Mouse (Mus musculus) C2C12 (cell line): ENCODE data around the gene Hmga2. TPM values are rescaled to one million over a fixed set of nuclear protein-coding genes. Genes with fewer than 3 reads are reported as not detected.

Source experiments
- H3K27me3 ChIP-seq: one replicate; pipeline ENCODE4 v1.6.1; 2011; ENCODE audit not compliant: control insufficient read depth, insufficient read depth, insufficient read length
- H3K36me3 ChIP-seq: one replicate; pipeline ENCODE4 v1.6.1; 2011; ENCODE audit not compliant: control insufficient read depth, insufficient read depth
- H3K4me3 ChIP-seq: one replicate; pipeline ENCODE4 v1.5.1; 2011; ENCODE audit warnings: mild to moderate bottlenecking, control low read depth; ENCODE audit not compliant: poor library complexity, insufficient read depth, severe bottlenecking
- H3K79me2 ChIP-seq: one replicate; pipeline ENCODE4 v1.6.1; 2011; ENCODE audit not compliant: control insufficient read depth, insufficient read depth
- H3K79me3 ChIP-seq: one replicate; pipeline ENCODE4 v1.6.1; 2011; ENCODE audit warnings: low read depth, control low read depth
- H3ac ChIP-seq: one replicate; pipeline ENCODE3; 2011; ENCODE audit warnings: low read depth; ENCODE audit not compliant: control insufficient read depth, insufficient read length
- CEBPB ChIP-seq: IDR thresholded peaks from one replicate; pipeline ENCODE4 v1.6.1; 2011; ENCODE audit warnings: low read depth, mild to moderate bottlenecking, control low read depth, moderate library complexity
- CTCF ChIP-seq: IDR thresholded peaks from one replicate; pipeline ENCODE4 v1.5.1; 2011; ENCODE audit not compliant: control insufficient read depth, insufficient read depth, insufficient read length
- FOSL1 ChIP-seq: IDR thresholded peaks from one replicate; pipeline ENCODE4 v1.8.0; 2011; ENCODE audit warnings: mild to moderate bottlenecking, low read length; ENCODE audit not compliant: poor library complexity, insufficient read depth, severe bottlenecking
- MAX ChIP-seq: IDR thresholded peaks from one replicate; pipeline ENCODE4 v1.6.1; 2011; ENCODE audit warnings: mild to moderate bottlenecking, control low read depth
- MYOD1 ChIP-seq: IDR thresholded peaks from one replicate; pipeline ENCODE4 v1.6.1; 2011; ENCODE audit warnings: low read depth; ENCODE audit not compliant: control insufficient read depth, insufficient read length
- MYOG ChIP-seq: IDR thresholded peaks from one replicate; pipeline ENCODE4 v1.6.1; 2011; ENCODE audit not compliant: control insufficient read depth, insufficient read length; ENCODE audit errors: extremely low read depth
- USF1 ChIP-seq: IDR thresholded peaks from one replicate; pipeline ENCODE4 v1.6.1; 2011; ENCODE audit warnings: low read depth, mild to moderate bottlenecking, control low read depth, moderate library complexity
- microRNA-seq: library from miRNA; unstranded; fragments of <30 nt; microRNA quantifications from one replicate; pipeline ENCODE4, GENCODE M21; 2019; ENCODE audit warnings: borderline microRNAs expressed
- polyA plus RNA-seq: library from polyadenylated mRNA; unstranded; fragments of >200 nt; fragmentation: generic; extraction: Trizol; gene quantifications from one replicate; pipeline ENCODE4 v1.2.1, GENCODE M21; 2012; ENCODE audit warnings: missing spikeins

Hmga2 gene
- polyA plus RNA-seq, 1 experiment = 59.9 TPM

GRCm38 (mm10) chr10:120327946-120328345 is 148.3 kb downstream of the Hmga2 start:
- H3K27me3 ChIP-seq = peaks cover 3% of the 10 kb centered on the region
- H3ac ChIP-seq = no peak overlapping the region
- H3K4me3 ChIP-seq = no peak overlapping the region
- no peaks in the 10 kb centered on the region for H3K79me3 ChIP-seq
- TF ChIP-seq USF1 (no peak), CEBPB (no peak), FOSL1 (no peak), MYOD1 (no peak), CTCF (no peak), MAX (no peak), MYOG (no peak)
- H3K36me3 ChIP-seq = no peaks in the 10 kb centered on the region
- H3K79me2 ChIP-seq = no peaks in the 10 kb centered on the region

GRCm38 (mm10) chr10:120323584-120324203 is 152.6 kb downstream of the Hmga2 start:
- no peak overlapping the region for H3K4me3 ChIP-seq
- H3ac ChIP-seq = no peak overlapping the region
- TF ChIP-seq CEBPB = no peak
- no peak for TF ChIP-seq MYOD1
- no peak for TF ChIP-seq CTCF
- TF ChIP-seq USF1 = no peak
- no peak for TF ChIP-seq MYOG
- TF ChIP-seq MAX = no peak
- no peak for TF ChIP-seq FOSL1
- H3K79me2 ChIP-seq = no peaks in the 10 kb centered on the region
- H3K79me3 ChIP-seq = no peaks in the 10 kb centered on the region
- peaks cover 3% of the 10 kb centered on the region for H3K27me3 ChIP-seq
- H3K36me3 ChIP-seq = no peaks in the 10 kb centered on the region

DNA sequence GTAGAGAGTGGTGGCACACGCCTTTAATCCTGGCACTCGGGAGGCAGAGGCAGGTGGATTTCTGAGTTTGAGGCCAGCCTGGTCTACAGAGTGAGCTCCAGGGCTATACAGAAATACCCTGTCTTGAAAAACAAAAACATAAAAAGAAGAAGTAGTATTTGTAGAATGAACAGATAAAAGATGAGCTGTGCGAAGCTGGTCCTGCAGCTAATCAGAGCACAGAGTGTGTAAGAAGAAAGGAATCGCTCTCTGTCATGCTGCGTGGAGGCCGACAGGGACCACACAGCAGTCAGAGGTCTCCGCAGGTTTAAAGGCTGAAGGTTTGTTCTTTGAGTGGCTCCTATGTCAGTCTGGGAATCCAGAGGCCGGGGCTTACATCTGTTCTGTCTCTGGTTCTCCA is 153.5 kb downstream of the Hmga2 start:
- Histone ChIP-seq H3K79me3 (no peaks in the 10 kb centered on the region), H3K27me3 (peaks cover 3% of the 10 kb centered on the region), H3K79me2 (no peaks in the 10 kb centered on the region), H3K36me3 (no peaks in the 10 kb centered on the region), H3K4me3 (no peak overlapping the region), H3ac (no peak overlapping the region)
- TF ChIP-seq MYOD1 (no peak), MAX (no peak), FOSL1 (no peak), CEBPB (no peak), MYOG (no peak), CTCF (no peak), USF1 (no peak)

- H3K79me2 ChIP-seq = no peaks in the 10 kb centered on the region
- H3ac ChIP-seq = no peak overlapping the region
- TF ChIP-seq CTCF (no peak), FOSL1 (no peak), MYOG (no peak), CEBPB (no peak), MAX (no peak), USF1 (no peak), MYOD1 (no peak)
- H3K27me3 ChIP-seq = no peaks in the 10 kb centered on the region
- no peak overlapping the region for H3K4me3 ChIP-seq
- H3K79me3 ChIP-seq = no peaks in the 10 kb centered on the region
- no peaks in the 10 kb centered on the region for H3K36me3 ChIP-seq
These were observed 156.7 kb downstream of the Hmga2 start for GRCm38 (mm10) chr10:120319614-120320013.

Small RNA genes lying within 50 kb of the gene (microRNA-seq; reads per million reads assigned to microRNA genes)
- 0.92 reads per million, percentile 20 among the genes with 10 or more reads in this experiment for gene Mir763

Other genes starting within 250 kb of the Hmga2 start
- 40.0 TPM for gene Llph, start 249.4 kb downstream of the Hmga2 start, polyA plus RNA-seq